Mouse (Mus musculus): ENCODE results near the gene Snx11.

The Snx11 gene

DNA sequence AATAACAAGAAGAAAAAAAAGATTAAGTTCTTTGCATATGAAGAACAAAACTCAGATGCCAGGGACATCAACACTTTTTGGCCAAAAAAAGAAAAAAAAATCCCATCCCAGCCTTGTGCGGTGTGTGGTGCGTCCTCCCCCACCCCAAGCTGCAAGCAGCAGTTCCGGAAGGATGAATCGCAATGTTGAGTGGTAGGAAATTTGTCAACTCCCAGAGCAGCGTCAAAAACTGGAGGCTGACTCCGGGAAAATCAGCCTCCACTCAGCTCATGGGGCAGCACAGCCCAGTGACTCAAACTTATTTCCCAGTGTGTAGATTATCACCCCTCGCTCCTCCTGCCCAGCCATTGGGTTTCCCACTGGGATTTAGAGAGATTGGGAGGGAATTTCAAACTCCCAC is 15.4 kb downstream of the Snx11 start:
- DNase-seq = no peak

DNA sequence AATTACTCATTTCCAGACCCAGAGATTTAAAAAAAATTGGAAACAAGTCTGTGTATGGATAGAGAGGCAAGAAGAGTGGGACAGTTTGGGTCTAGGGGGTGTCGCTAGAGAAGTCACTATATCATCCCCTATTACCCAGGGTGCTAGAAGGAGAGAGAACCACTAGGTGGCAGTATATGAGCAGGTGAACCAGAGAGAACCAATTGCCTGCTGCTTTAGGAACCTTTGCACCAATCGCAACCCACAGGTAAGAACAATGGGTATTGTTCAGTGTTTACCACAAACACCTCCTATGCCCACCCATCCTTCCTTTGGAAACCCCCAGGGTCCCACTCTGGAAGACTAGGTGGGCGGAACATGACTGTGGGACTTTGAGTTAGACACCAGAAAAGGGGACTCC is 17.3 kb downstream of the Snx11 start:
- peak in 1 of 2 experiments; percentile 74 for DNase-seq

DNA sequence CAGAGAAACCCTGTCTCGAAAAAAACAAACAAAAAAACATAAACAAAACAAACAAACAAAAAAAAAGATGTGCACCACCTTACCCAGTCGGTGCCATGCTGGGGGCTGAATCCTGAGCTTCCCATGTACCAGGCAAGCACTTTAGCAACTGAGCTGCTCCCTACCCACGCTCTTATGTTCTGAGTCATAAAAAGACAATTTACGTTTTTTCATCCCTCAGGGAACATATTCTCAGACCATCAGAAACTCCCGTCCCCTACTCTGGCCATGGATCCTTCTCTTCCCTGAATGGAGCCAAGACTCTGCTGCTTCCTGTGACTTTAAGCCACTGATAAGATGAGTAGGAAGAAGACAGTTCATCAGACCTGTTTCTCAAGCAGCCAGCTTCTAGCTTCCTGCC is 19.0 kb downstream of the Snx11 start:
- no peak for DNase-seq

DNA sequence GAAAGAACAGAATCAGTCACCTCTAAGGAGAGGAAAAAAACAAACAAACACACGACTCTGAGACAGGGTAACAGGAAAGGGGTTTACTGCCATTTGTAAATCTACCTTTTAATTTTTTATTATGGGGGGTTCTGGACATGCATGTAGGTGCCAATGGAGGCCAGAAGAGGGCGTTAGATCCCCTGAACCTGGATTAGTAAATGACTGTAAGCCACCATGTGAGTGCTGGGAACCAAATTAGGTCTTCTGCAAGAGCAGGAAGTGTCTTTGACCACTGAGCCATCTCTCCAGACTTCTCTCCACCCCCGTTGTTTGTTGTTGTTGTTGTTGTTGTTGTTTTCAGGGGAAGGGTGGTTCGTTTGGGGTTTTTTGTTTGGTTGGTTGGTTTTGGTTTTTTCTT is 19.9 kb downstream of the Snx11 start:
- DNase-seq = no peak

DNA sequence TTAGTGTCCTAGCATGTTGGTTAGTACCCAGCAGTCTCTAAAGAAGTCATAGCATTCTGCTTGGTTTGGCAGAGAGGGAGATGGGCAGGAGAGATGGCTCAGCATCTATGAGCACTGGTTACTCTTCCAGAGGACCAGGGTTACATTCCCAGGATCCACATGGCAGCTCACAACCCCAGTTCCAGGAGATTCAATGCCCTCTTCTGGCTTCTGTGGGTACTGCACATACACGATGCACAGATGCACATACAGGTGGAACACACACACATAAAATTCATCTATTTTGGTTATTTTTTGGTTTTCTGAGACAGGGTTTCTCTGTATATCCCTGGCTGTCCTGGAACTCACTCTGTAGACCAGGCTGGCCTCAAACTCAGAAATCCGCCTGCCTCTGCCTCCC is 22.1 kb downstream of the Snx11 start:
- DNase-seq = no peak

DNA sequence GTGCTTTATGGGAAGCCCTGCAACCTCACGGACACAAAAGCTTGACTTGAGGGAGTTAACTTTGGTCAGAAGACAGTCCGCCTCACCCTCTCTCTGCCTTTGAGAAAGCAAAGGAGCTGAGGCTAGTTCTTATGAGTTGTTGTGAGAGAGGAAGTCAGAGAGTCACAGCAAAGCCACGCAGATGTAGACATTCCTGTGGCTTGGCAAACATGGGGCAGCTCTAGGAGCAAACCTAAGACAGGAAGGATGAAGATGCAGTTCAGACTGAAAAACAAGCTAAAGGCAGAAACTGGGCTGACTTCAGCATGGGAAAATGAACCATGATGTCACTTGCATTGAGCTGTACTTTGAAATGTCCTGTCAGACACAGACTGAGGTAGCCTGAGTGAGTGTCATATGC is 29.8 kb downstream of the Snx11 start:
- no peak for DNase-seq

DNA sequence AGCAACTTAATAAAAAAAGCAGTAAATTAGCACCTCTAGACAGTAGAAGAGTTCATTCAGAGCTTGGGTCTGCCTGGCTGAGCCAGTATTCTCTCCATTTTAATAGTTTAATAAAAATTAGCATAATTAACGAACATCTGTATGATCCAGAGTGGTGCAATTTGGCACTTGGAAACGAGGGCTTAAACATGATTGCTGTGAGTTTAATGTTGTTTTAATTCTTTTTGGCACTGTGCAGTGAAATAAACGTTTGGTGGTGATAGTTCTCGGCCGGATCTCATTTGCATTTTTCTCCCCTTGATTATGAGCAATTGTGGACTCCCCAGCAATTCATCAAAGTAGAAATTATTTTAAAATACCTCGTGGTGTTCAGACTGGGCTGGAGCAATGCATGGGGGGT is 30.7 kb downstream of the Snx11 start:
- DNase-seq = no peak

DNA sequence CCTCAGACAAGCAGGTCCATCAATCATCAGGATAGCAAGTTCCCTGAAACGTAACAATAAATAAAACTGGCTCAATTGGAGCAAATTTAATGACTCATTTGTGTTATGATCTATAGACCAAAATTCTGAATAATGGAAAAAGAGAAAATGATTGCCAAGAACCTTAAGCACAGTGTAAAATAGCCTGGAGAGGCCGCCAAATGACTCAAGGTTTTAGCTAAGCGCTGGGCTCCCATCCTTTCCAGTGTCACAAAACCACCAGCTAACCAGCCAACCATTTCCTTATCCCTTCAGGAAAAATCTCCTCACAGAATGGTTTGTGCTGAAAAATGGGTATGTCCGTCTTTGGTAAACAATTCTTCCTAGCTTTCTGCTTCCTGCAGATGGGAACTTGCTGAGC is 33.5 kb downstream of the Snx11 start:
- DNase-seq = no peak

DNA sequence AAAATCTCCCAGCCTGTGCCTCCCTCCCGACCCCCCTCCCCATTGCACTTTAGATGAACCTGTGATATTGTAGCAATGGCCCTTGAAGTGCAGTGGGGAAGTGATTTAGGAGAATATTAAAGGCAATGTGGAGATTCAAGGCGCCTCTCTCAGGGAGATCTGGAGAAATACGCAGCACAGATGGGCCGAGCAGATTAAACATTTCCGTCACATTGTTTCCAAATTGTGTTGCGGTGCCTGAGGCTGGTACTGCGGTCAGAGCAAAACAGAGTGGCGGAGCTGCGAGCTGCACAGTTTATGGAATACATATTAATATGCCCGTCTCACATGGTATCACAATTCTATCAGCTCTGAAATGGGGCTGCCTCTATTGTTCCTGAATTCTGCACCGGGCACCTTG is 34.4 kb downstream of the Snx11 start:
- DNase-seq = no peak

DNA sequence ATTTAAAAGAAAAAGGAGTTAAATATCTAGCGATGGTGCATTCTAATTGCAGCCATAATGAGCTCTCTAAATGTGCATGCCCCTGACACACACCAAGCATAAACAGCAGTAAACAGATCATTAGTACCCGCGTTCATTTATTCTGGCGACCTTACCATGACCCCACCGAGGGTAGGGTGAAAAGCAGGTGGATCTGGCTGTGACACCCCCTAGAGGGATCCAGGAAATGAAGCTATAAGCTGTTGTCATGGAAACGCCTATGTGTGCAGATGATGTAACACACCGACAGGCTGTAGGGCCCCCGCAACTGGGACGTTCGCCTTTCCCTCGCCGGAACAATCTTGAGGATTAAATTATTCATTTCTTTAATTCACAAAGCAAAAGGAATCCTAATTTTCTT is 35.4 kb downstream of the Snx11 start:
- DNase-seq = no peak

DNA sequence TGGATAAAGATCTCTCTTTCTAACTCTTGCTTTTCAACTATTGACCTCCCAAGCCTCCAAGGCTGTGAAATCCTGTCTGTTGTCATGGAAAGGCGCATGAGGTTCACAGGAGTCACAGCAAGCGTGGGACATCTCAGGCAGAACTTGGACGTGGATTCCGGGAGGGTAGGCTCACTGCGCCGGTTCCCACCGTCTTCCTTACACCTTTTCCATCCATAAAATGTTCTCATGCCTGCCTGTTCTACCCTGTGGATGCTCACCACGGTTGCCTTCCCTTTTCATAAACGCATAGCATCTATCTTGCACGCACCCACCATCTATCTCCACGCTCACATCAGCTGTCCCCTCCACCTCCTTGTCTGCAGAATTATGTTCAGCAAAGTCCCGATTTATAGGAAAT is 36.6 kb downstream of the Snx11 start:
- DNase-seq = no peak

DNA sequence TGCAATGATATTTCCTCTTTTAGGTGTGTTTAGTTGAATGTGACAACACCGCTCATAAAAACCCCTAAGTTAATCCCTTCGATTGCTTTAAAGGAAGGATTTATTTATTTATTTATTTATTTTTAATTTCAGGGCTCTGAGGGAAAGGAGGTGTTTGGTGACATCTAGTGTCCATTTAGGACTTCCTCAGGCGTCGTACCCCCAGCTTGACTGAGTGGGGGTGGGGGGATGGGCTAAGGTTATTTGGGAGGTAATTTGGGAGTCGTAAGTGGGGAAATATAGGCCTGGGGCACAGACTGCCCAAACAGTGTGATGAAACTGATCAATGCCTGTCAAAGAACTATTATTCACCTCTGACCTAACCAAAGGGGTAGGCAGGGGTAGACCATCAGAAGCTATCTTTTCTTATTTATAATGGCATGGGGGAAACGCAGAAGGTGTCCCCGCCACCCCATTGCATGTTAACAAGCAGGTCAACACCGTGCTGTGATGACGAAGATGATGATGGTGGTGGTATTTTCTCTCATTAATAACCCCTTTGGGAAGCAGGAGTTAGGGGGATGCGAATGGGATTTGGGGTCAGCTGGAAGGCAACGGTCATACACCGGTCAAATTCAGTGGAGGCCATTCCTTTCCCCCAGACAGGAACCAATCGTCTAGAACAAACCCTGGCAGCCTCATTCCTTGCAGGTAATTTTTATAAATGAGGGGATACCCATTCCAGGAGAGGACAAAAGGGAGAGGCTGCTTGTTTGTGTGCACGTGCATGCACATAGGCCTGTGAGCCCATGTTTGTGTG is 39.5 kb downstream of the Snx11 start:
- DNase-seq = no peak

DNA sequence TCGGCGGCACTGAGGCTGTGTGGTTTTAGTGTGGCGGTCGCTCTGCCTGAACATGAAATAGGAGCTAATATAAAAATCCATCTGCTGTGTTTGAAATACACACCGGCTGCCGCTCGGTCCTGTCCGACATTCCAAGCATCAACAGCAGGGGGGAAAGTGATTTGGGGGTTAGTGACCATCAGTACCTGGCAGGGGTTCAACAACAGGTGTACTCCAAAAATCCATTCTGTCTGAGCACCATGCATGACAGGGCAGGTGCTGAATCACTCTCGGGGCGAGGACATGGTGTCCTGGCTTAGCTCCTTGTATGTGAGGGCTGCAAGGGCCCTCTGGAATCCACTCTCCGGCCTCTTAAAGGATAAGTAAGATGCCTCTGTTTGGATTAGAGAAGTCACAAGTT is 41.0 kb downstream of the Snx11 start:
- peak; percentile 66 to 80 for DNase-seq

DNA sequence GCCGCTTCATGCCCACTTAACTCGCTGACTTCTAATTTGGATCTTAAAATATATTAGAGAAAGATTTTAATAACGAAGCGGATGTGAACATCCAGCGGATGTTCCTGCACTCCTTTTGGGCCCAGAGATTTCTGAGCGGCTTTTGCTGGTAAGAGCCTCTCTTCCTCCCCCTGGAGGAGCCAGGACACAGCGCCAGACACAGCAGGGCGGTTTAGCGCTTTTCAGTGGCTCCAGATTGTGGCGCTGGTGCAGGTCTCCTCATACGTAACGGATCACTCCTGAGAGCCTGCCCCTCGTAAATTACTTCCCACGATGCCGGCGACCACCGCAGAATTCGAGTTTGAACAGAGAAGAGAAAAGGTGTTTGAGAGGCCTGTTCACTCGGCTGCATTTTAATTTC is 41.5 kb downstream of the Snx11 start:
- DNase-seq = peak; percentile 46 to 50

DNA sequence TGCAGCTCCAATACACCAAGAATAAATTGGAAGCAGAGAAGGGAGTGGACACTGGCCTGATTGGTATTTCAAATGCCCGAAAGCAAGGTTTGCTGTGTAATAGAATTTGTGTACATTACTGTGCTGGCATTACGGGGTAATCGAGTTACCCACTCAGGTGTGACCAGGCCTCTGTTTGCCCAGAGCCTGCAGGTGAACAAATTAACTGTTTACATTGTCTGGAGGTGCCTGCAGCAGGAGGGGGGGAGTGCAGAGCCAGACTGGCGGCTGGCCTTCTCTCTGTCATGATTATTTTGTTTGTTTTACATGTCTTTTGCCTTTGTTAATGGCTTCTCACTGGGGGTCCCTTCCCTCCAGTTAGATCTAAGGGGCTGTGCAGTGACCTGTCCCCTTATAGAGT is 44.7 kb downstream of the Snx11 start:
- DNase-seq = peak in 1 of 2 experiments; percentile 15

DNA sequence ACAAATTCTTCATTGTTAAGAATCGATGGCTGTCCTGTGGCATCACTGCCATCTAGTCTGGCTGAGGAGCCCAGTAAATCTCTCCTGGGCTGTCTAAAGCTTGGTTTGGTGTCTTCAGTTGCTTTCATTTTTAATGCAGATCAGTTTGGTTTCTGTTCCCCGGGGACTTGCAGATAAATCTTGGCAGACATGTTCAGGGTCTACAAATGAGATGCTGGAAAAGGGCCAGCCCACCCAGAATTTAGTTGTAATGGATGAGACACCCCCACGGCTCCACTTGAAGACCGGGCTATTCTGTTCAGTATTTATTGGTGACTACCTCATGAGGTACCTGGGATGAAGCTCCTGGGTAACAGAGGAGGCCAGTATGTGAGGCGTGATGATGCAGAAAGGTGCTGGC is 47.0 kb downstream of the Snx11 start:
- no peak for DNase-seq

DNA sequence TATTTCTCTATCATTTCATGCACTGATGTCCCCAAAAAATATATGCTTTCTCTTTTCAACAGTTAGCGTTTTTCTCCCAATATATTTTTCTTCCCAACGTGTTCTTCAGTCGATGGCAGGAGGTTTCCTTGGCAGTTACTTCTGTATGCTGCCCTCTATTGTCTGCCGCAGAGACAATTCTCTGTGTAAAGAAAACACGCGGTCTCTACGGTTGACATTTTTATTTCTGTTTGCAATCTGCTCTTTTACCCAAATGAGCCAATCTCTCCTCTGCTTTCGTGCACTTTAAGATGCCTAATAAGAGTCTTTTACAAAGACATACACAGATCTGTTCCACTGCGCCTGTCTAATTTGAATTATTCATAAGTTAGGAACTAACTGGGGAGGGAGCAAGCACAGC is 47.9 kb downstream of the Snx11 start:
- DNase-seq = no peak

DNA sequence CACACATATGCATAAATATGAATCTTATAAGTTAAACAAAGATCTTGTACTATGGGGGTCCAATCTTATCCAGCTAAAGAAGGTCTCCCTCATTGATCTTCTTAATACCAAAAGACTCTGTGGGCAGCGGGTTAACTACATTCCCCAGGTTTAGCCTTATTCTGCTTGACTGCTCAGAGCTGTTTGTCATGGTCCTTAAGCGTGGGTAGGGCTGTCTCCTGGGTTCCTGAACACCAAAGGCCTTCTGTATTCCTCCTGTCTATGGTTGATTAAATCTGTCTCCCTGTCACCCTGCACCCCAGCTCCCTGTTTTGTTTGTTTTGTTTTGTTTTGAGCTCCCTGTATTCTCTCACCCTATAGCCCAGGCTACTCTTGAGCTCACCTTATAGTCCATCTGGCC is 48.8 kb downstream of the Snx11 start:
- no peak for DNase-seq

DNA sequence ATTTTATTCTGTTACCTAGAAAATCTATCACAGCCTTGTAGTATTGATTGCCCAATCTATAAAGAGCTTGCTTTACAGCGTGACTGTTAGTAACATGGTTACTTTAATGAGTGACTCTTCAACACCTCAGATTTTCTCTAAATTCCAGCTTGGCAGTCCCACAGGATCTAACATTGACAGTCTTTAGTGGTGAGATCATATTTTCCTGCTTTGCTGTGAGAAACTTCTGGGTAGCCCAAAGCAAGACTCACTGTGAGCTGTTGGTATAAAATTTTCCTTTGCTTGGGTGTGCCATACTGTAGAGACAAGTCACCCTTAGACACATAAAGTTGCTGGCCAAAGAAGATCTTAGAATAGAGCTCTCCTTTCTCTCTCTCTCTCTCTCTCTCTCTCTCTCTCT is 51.5 kb downstream of the Snx11 start:
- no peak for DNase-seq

DNA sequence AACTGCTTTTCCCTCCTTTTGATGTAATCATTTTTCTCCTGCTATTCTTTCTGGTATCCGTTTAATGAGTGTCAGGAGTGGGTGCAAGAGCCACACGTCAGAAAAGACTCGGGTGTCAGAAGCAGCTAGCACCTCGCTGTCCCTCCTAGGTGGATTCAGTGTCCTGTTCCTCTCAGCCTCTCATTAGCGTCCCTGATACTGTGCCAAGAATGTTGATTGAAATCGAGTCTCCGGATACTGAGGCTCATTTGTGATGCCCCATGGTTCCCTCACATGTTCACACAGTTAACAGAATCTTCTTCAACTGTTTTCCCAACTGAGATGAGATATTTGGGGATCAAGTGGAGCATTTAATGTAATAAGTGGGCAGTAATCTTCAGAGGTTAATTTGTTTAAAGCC is 58.8 kb downstream of the Snx11 start:
- no peak for DNase-seq
